Mouse (Mus musculus) thymus, adult 2 months (tissue): ENCODE measurements around the gene Ints12. TPM values are rescaled to one million over a fixed set of nuclear protein-coding genes. Genes with fewer than 3 reads are reported as not detected.

Source experiments
- DNase-seq: peaks from one replicate; pipeline ENCODE4 v3.0.0; 2021
- H3K27ac ChIP-seq: fragments of 200-500 bp; 2 replicates; pipeline ENCODE4 v1.5.1; 2012; ENCODE audit warnings: low read length, control low read depth; ENCODE audit not compliant: control insufficient read depth, insufficient read depth
- H3K27me3 ChIP-seq: fragments of 200-500 bp; 2 replicates; pipeline ENCODE4 v1.6.1; 2012; ENCODE audit warnings: mild to moderate bottlenecking, low read length, moderate library complexity, mixed read lengths; ENCODE audit not compliant: control insufficient read depth, insufficient read depth
- H3K36me3 ChIP-seq: fragments of 200-500 bp; 2 replicates; pipeline ENCODE4 v1.6.1; 2012; ENCODE audit warnings: mild to moderate bottlenecking, low read length, moderate library complexity; ENCODE audit not compliant: control insufficient read depth, insufficient read depth
- H3K4me1 ChIP-seq: fragments of 200-500 bp; replicated peaks from 2 replicates; pipeline ENCODE4 v1.6.1; 2012; ENCODE audit warnings: low read length; ENCODE audit not compliant: control insufficient read depth, insufficient read depth
- H3K4me3 ChIP-seq: fragments of 200-500 bp; 2 replicates; pipeline ENCODE4 v1.5.1; 2012; ENCODE audit warnings: mild to moderate bottlenecking, low read length, control low read depth, moderate library complexity; ENCODE audit not compliant: control insufficient read depth, insufficient read depth
- CTCF ChIP-seq: fragments of 200-500 bp; IDR thresholded peaks from 2 replicates; pipeline ENCODE4 v1.5.1; 2012; ENCODE audit warnings: mild to moderate bottlenecking, control low read depth, low read length, moderate library complexity, borderline replicate concordance; ENCODE audit not compliant: control insufficient read depth, poor library complexity, insufficient read depth; ENCODE audit errors: extremely low read depth
- POLR2A ChIP-seq: fragments of 200-500 bp; IDR thresholded peaks from 2 replicates; pipeline ENCODE4 v1.6.1; 2012; ENCODE audit warnings: mild to moderate bottlenecking, low read length, control low read depth, moderate library complexity; ENCODE audit not compliant: control insufficient read depth, poor library complexity, insufficient read depth; ENCODE audit errors: extremely low read depth
- WGBS: fragments of 180-500 bp; shearing (Covaris S2); methylation state at CpG from one replicate; pipeline ENCODE4 v1.1.7; 2018; 5-methylcytosine and 5-hydroxymethylcytosine counted together
- polyA plus RNA-seq: library from polyadenylated mRNA; depleted of rRNA; stranded (reverse); fragments of >200 nt; gene quantifications from 2 replicates; pipeline ENCODE4 v1.2.3, GENCODE M21; 2012; rRNA removed

The Ints12 gene
- polyA plus RNA-seq, 1 experiment, result 10.2 TPM

DNA sequence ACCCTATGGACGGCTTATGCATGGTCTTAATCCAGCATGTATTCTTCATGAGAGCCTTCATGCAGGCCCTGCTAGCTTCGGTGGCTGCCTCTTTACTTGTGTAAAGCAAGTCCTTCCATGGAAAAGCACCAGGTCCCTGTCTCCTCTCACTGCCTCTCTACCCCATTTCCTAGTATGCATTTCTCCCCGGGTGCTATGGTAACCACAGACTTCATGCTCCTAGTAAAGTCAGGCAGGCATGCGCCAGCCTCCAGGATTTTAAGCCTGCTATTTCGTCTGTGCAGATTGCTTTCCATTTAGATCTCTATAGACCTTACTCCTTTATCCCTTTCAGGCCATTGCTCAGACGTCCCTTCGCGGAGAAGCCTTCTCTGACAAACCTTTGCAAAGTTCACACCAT lies 63.0 kb downstream of the Ints12 start:
- H3K36me3 ChIP-seq, result no peaks in the 10 kb centered on the region
- no peaks in the 10 kb centered on the region for H3K27me3 ChIP-seq
- no peak overlapping the region for H3K27ac ChIP-seq
- DNase-seq, result no peak
- H3K4me3 ChIP-seq, result no peak overlapping the region
- no peak for TF ChIP-seq CTCF
- no peak for TF ChIP-seq POLR2A
- WGBS, result 94% methylated on average over 8 of the region's 8 CpGs
- H3K4me1 ChIP-seq, result no peaks in the 10 kb centered on the region

- H3K4me1 ChIP-seq, result no peaks in the 10 kb centered on the region
- no peaks in the 10 kb centered on the region for H3K27me3 ChIP-seq
- no peak for TF ChIP-seq POLR2A
- no peak for TF ChIP-seq CTCF
- H3K4me3 ChIP-seq, result no peak overlapping the region
- no peak overlapping the region for H3K27ac ChIP-seq
- 89% methylated on average over 5 of the region's 5 CpGs for WGBS
- no peaks in the 10 kb centered on the region for H3K36me3 ChIP-seq
- no peak for DNase-seq
These were observed 66.6 kb downstream of the Ints12 start for GRCm38 (mm10) chr3:133158260-133158659.

Other genes starting within 250 kb of the Ints12 start
- 8.7 and 10.5 TPM in 2 replicates for gene Npnt, start 141.5 kb upstream of the Ints12 start, polyA plus RNA-seq
- gene Gstcd, start 193 bp downstream of the Ints12 start, polyA plus RNA-seq, result 6.5 and 8.1 TPM in 2 replicates
- gene Arhgef38, start 143.1 kb downstream of the Ints12 start, polyA plus RNA-seq, result 0.19 TPM in 1 of 2 replicates, not detected in the other
- 38.5 and 50.5 TPM in 2 replicates for gene Ppa2, start 218.3 kb downstream of the Ints12 start, polyA plus RNA-seq